Mouse (Mus musculus) stomach, postnatal 0 days (tissue): ENCODE measurements around the gene 9130213A22Rik. TPM values are rescaled to one million over a fixed set of nuclear protein-coding genes. Genes with fewer than 3 reads are reported as not detected.
A peak's percentile ranks its signal among the peaks of the same experiment; 100 is the strongest.

Experiments used
- ATAC-seq: fragments of 200-750 bp; cut with Nextera tagmentation; 2 replicates; pipeline ENCODE4 v1.8.0; 2017; ENCODE audit not compliant: low FRiP score, low TSS enrichment
- DNase-seq: peaks from one replicate; pipeline ENCODE4 v3.0.0-alpha.2; 2016; ENCODE audit warnings: low spot score
- H3K27ac ChIP-seq: fragments of 300-500 bp; sonication (generic); replicated peaks from 2 replicates; pipeline ENCODE4 v1.5.1; 2014; ENCODE audit warnings: mild to moderate bottlenecking, control low read depth
- H3K27me3 ChIP-seq: fragments of 300-500 bp; sonication (generic); 2 replicates; pipeline ENCODE4 v1.6.1; 2014; ENCODE audit warnings: low read length; ENCODE audit not compliant: control insufficient read depth, insufficient read depth
- H3K36me3 ChIP-seq: fragments of 300-500 bp; sonication (generic); 2 replicates; pipeline ENCODE4 v1.6.1; 2014; ENCODE audit warnings: low read length, mixed read lengths; ENCODE audit not compliant: control insufficient read depth, insufficient read depth
- H3K4me1 ChIP-seq: fragments of 300-500 bp; sonication (generic); replicated peaks from 2 replicates; pipeline ENCODE4 v1.6.1; 2014; ENCODE audit warnings: antibody characterized with exemption; ENCODE audit not compliant: control insufficient read depth, insufficient read depth
- H3K4me2 ChIP-seq: fragments of 300-500 bp; sonication (generic); replicated peaks from 2 replicates; pipeline ENCODE4 v1.6.1; 2014; ENCODE audit warnings: low read depth, mild to moderate bottlenecking, control low read depth, moderate library complexity
- H3K4me3 ChIP-seq: fragments of 300-500 bp; sonication (generic); 2 replicates; pipeline ENCODE4 v1.5.1; 2014; ENCODE audit warnings: low read depth, low read length, control low read depth
- H3K9ac ChIP-seq: fragments of 300-500 bp; sonication (generic); 2 replicates; pipeline ENCODE4 v1.6.1; 2014; ENCODE audit warnings: mild to moderate bottlenecking, low read length, control low read depth, mixed read lengths
- H3K9me3 ChIP-seq: fragments of 300-500 bp; sonication (generic); 2 replicates; pipeline ENCODE4 v1.6.1; 2016; ENCODE audit warnings: low read length; ENCODE audit not compliant: control insufficient read depth
- CTCF ChIP-seq: IDR thresholded peaks from 2 replicates; pipeline ENCODE4 v1.5.1; 2016; ENCODE audit warnings: antibody characterized with exemption, low read depth, mild to moderate bottlenecking, moderate library complexity
- EP300 ChIP-seq: optimal IDR thresholded peaks from 2 replicates; pipeline ENCODE3; 2016; ENCODE audit warnings: antibody characterized with exemption
- WGBS: fragments of 180-500 bp; shearing (Covaris S2); extraction: QIAGEN DNeasy Blood & Tissue Kit; methylation state at CpG from one replicate; pipeline ENCODE4 v1.1.7; 2014; 5-methylcytosine and 5-hydroxymethylcytosine counted together
- polyA plus RNA-seq: library from polyadenylated mRNA; unstranded; fragments of >200 nt; fragmentation: Nextera tagmentation; extraction: Ambion mirVana; gene quantifications from 2 replicates; pipeline ENCODE4 v1.2.1, GENCODE M21; 2015

The 9130213A22Rik gene
- polyA plus RNA-seq, 1 experiment from 2014 or later: 0.24 TPM

DNA sequence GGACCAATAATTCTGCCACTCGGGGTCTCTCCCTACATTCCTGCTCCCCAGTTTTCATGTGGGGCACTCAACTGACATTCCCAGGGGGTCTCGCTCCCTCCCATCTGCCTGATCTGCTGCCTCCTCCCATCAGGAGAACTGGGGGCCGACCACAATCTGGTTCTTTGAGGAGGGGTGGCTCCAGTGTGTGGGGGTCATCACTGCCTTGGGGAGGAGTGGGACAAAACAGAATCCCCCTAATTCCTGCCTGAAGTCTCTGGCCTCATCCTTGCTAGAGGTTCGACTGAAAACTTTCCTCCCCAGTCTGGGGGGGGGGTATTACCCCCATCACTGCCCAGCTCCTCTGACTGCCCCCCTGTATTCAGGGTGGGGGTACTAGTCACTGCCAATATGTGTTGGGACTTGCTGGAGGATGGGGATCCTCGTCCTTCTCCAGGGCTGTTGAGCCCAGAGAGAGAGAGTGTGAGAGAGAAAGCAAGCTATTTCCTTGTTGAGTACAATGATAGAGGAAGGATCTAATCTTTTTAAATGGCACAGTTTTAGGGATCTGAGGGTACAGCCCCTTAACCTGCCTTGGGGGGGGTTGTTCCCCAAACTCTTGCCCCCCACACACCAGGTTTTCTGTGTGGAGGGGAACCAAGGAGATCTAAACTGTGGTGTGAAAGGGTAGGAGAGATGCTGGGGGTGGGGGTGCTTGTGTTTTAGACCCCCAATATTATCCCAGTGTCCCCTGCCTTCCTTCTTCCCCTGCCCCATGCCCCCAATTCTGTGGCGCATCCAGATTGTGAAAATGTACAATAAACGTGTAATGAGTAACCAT is 30.6 kb downstream of the 9130213A22Rik start:
- ATAC-seq (no peak), DNase-seq (no peak)
- Histone ChIP-seq H3K9ac (no peak overlapping the region), H3K4me2 (no peak overlapping the region), H3K36me3 (peaks cover 7% of the 10 kb centered on the region; the same call in 1 of the 2 replicates), H3K27ac (0 out of 2 replicates have a peak overlapping the region, but pooled peaks have one; percentile 18), H3K9me3 (no peaks in the 10 kb centered on the region), H3K4me1 (peaks cover 7% of the 10 kb centered on the region; the same call in 1 of the 2 replicates), H3K4me3 (no peak overlapping the region), H3K27me3 (no peaks in the 10 kb centered on the region)
- WGBS: 59% methylated on average over 7 of the region's 7 CpGs
- no peak for TF ChIP-seq CTCF
- no peak for TF ChIP-seq EP300

DNA sequence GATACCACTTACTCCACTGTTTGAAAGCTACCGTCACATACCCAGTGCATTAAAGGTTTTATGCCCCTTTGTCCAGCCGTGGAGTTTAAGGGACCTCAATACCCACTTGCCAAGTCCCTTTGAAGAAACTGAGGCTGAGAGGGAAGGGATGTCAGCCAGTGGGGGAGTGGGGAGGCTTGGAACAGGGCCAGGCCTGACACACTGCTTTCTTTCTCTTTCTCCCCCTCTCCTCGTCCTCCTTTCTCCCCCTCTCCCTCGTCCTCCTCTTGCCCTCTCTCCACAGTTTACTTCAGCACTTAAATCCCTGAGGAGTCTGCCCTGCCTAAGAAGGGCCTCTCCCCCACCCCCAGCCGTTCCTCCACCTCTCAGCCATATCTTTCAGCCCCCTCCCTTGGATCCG is 32.0 kb downstream of the 9130213A22Rik start:
- H3K27ac ChIP-seq: no peak overlapping the region
- H3K9me3 ChIP-seq: no peaks in the 10 kb centered on the region
- peaks cover 7% of the 10 kb centered on the region; the same call in 1 of the 2 replicates for H3K4me1 ChIP-seq
- H3K4me3 ChIP-seq: no peak overlapping the region
- ATAC-seq (no peak), DNase-seq (no peak)
- H3K9ac ChIP-seq: no peak overlapping the region
- TF ChIP-seq CTCF (no peak), EP300 (no peak)
- 47% methylated on average over 6 of the region's 6 CpGs for WGBS
- peaks cover 7% of the 10 kb centered on the region; the same call in 1 of the 2 replicates for H3K36me3 ChIP-seq
- peak overlapping the region; percentile 14; the same call in 1 of the 2 replicates for H3K4me2 ChIP-seq
- H3K27me3 ChIP-seq: no peaks in the 10 kb centered on the region

DNA sequence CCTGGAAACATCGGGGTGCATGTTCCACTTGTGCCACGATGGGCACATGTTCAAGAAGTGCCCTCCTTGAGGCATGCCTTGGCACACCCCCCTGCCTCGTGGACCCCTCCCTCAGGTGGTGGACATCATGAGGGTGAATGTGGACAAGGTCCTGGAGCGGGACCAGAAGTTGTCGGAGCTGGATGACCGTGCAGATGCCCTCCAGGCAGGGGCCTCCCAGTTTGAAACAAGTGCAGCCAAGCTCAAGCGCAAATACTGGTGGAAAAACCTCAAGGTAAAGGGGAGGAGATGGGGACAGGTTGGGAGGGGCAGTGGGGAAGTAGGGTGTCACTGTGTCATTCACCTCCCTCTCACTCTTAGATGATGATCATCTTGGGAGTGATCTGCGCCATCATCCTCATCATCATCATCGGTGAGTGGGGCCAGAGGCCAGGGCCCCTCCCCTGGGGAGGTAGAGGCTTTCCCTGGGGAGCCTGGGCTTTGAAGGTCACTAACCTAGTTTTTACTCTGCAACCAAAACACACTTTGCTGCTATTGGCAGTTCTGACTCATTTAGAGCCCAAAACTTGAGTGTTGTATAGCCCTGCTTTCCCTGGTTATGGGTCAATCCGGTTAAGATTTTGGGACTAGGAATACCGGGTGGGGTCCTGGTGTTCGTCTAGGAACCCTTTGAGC is 32.6 kb downstream of the 9130213A22Rik start:
- Histone ChIP-seq H3K4me3 (peak overlapping the region; percentile 98), H3K9ac (peak overlapping the region; percentile 100), H3K4me1 (peaks cover 7% of the 10 kb centered on the region; the same call in 1 of the 2 replicates), H3K36me3 (peaks cover 7% of the 10 kb centered on the region; the same call in 1 of the 2 replicates), H3K27me3 (no peaks in the 10 kb centered on the region), H3K27ac (peak overlapping the region; percentile 97), H3K9me3 (no peaks in the 10 kb centered on the region), H3K4me2 (peak overlapping the region; percentile 78)
- WGBS: 75% methylated on average over 12 of the region's 12 CpGs
- TF ChIP-seq CTCF (0 out of 2 replicates have a peak, but pooled peaks have one; percentile 1), EP300 (no peak)
- ATAC-seq (no peak), DNase-seq (no peak)

DNA sequence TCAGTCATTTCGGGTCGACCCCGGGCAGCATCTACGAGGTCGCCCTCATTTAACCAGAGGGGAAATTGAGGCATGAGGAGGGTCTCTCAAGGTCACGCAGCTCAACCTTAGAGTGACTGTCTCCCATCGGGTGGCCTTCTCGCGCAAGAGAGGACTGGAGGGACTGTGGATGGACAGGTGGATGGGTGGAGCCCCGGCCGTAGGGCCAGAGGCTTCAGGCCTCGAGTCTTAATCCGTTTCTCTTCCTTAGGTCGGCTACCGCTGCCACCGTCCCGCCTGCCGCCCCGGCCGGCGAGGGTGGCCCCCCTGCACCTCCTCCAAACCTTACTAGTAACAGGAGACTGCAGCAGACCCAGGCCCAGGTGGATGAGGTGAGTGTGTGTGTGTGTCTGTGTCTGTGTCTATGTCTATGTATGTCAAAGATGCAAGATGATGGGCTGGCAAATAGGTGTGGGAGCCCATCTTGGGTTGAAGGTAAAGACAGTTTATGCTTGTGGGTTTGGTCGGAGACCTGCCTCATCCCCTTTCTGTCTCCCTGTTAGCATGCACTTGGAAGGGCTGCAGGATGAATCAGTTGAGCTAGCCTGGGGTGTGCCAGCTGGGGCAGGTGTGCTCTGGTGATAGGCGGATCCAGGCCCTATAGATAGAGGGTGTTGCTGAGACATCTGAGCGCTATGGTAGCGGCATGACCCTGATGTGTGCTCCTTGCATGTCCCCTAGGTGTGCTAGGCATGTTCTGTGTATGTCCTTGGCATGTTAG is 33.4 kb downstream of the 9130213A22Rik start:
- 7% methylated on average over 25 of the region's 25 CpGs for WGBS
- DNase-seq: peak; percentile 47

DNA sequence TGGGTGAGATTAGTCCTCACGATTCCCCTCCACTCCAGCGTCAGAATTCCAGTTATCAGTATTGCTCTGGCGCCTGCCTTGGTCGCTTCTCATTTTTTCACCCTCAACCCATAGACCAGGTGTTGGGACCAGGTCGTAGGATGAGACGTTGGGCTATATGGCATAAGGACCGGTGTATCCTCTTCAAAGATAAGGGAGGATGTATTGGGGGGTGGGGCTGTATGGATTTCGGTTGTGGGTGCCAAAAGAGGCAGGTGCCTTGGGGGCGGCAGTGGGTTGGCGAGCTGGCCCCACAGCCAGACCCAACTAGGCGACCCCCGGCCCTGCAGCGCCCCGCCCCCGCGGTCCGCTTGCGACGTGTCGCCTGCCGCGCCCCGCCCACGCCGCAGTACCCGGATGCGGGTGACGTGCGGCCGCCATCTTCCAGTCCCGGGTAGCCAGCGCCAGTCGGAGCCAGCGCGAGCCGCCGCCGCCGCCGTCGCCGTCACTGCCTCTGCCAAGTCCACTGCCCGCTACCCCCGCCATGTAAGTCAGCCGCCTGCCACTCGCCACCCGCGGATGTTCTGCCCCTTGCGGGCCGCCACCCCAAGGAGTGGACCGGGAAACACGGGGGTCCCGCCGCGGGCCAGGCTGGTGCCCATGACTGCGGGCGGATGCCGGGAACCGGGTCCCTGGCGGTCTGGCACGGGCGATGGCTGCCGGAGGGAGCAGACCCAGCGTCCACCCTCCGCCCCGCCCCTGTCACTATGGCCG is 34.1 kb downstream of the 9130213A22Rik start, which contains the start of gene Vamp2:
Gene Vamp2 (plus strand): TSS at position 388 of the 753 bp plus-strand sequence.
- TF ChIP-seq CTCF (no peak), EP300 (peak; percentile 36)
- Histone ChIP-seq H3K9ac (peak within 1 kb of the TSS; percentile 100), H3K4me3 (peak within 1 kb of the TSS; percentile 98), H3K9me3 (no peaks in the 10 kb centered on the region), H3K27me3 (no peaks in the 10 kb centered on the region), H3K4me1 (peaks cover 7% of the 10 kb centered on the region; the same call in 1 of the 2 replicates), H3K4me2 (peak within 1 kb of the TSS; percentile 78), H3K36me3 (peaks cover 7% of the 10 kb centered on the region; the same call in 1 of the 2 replicates), H3K27ac (peak within 1 kb of the TSS; percentile 97)
- WGBS: 1% methylated on average over 52 of the region's 67 CpGs
- DNase-seq (peak; percentile 91), ATAC-seq (peak; percentile 78)

More for the DNA sequence above, 33.4 kb downstream of the 9130213A22Rik start:
- Histone ChIP-seq H3K36me3 (peaks cover 7% of the 10 kb centered on the region; the same call in 1 of the 2 replicates), H3K27ac (peak overlapping the region; percentile 97), H3K9ac (peak overlapping the region; percentile 100), H3K4me3 (peak overlapping the region; percentile 98), H3K4me2 (peak overlapping the region; percentile 78), H3K4me1 (peaks cover 7% of the 10 kb centered on the region; the same call in 1 of the 2 replicates), H3K9me3 (no peaks in the 10 kb centered on the region), H3K27me3 (no peaks in the 10 kb centered on the region)
- TF ChIP-seq CTCF (0 out of 2 replicates have a peak, but pooled peaks have one; percentile 10), EP300 (no peak)
- ATAC-seq: peak; percentile 10; the same call in 1 of the 2 replicates
